Mouse (Mus musculus) T-helper 17 cell (primary cell): ENCODE data around the gene Enpp5.

Experiments
- in situ Hi-C, 2 experiments: fragments of 300-600 bp; cut with MboI, MseI; formaldehyde crosslinking; loops; 1 replicate in 1 of 2; 2 replicates in 1 of 2; pipeline ENCODE4 v1.15.1; 2025; ENCODE audit warnings: high pct_unique_total_duplicates in 2 of 2

The Enpp5 gene

GRCm38 (mm10) chr17:44078631-44079350 is at the start of gene Enpp5:
TSS of gene Enpp5 (plus strand) at chr17:44078813.
- in situ Hi-C loops: loop anchor here (5.0 to 25.0 kb wide), 3 partner anchors 46 to 1216 kb away; no protein-coding TSS in a partner anchor

GRCm38 (mm10) chr17:44029616-44030015 is 49.0 kb upstream of the Enpp5 start:
- in situ Hi-C loops: no loop called here

- in situ Hi-C loops: no loop called here
Observed at GRCm38 (mm10) chr17:44030776-44031587, 47.6 kb upstream of the Enpp5 start.

- in situ Hi-C loops: no loop called here
Observed at GRCm38 (mm10) chr17:44035005-44035404, 43.6 kb upstream of the Enpp5 start.

GRCm38 (mm10) chr17:44038656-44039055 is 40.0 kb upstream of the Enpp5 start:
- in situ Hi-C loops: no loop called here

GRCm38 (mm10) chr17:44040449-44040848 is 38.2 kb upstream of the Enpp5 start:
- in situ Hi-C loops: loop anchor here in 1 of 2 experiments (10.0 kb wide), 1 partner anchor 336 kb away; no protein-coding TSS in a partner anchor

- in situ Hi-C loops: loop anchor here in 1 of 2 experiments (10.0 kb wide), 1 partner anchor 338 kb away; no protein-coding TSS in a partner anchor
Observed at GRCm38 (mm10) chr17:44042301-44042700, 36.3 kb upstream of the Enpp5 start.

GRCm38 (mm10) chr17:44042861-44043260 is 35.8 kb upstream of the Enpp5 start:
- in situ Hi-C loops: loop anchor here in 1 of 2 experiments (10.0 kb wide), 1 partner anchor 338 kb away; no protein-coding TSS in a partner anchor

- in situ Hi-C loops: no loop called here
Observed at GRCm38 (mm10) chr17:44053427-44053826, 25.2 kb upstream of the Enpp5 start.

GRCm38 (mm10) chr17:44057123-44057522 is 21.5 kb upstream of the Enpp5 start:
- in situ Hi-C loops: no loop called here

GRCm38 (mm10) chr17:44058145-44058544 is 20.5 kb upstream of the Enpp5 start:
- in situ Hi-C loops: no loop called here

GRCm38 (mm10) chr17:44060781-44061180 is 17.8 kb upstream of the Enpp5 start:
- in situ Hi-C loops: loop anchor here in 1 of 2 experiments (10.0 kb wide), 1 partner anchor 1256 kb away; no protein-coding TSS in a partner anchor

- in situ Hi-C loops: loop anchor here in 1 of 2 experiments (10.0 kb wide), 1 partner anchor 1257 kb away; no protein-coding TSS in a partner anchor
Observed at GRCm38 (mm10) chr17:44061289-44061890, 17.2 kb upstream of the Enpp5 start.

- in situ Hi-C loops: loop anchor here in 1 of 2 experiments (10.0 kb wide), 1 partner anchor 1264 kb away; no protein-coding TSS in a partner anchor
Observed at GRCm38 (mm10) chr17:44068876-44069275, 9.7 kb upstream of the Enpp5 start.

GRCm38 (mm10) chr17:44071680-44072079 is 6.9 kb upstream of the Enpp5 start:
- in situ Hi-C loops: loop anchor here in 1 of 2 experiments (10.0 kb wide), 1 partner anchor 53 kb away; no protein-coding TSS in a partner anchor

- in situ Hi-C loops: loop anchor here (5.0 to 25.0 kb wide), 3 partner anchors 49 to 1213 kb away; no protein-coding TSS in a partner anchor
Observed at GRCm38 (mm10) chr17:44075601-44076000, 3.0 kb upstream of the Enpp5 start.

GRCm38 (mm10) chr17:44076051-44076680 is 2.4 kb upstream of the Enpp5 start:
- in situ Hi-C loops: loop anchor here (5.0 to 25.0 kb wide), 3 partner anchors 49 to 1214 kb away; no protein-coding TSS in a partner anchor

- in situ Hi-C loops: loop anchor here (5.0 to 25.0 kb wide), 3 partner anchors 48 to 1215 kb away; no protein-coding TSS in a partner anchor
Observed at GRCm38 (mm10) chr17:44077146-44077842, 1.3 kb upstream of the Enpp5 start.

GRCm38 (mm10) chr17:44077843-44078160 is 811 bp upstream of the Enpp5 start:
- in situ Hi-C loops: loop anchor here (5.0 to 25.0 kb wide), 3 partner anchors 47 to 1216 kb away; no protein-coding TSS in a partner anchor

- in situ Hi-C loops: loop anchor here (10.0 to 25.0 kb wide), 2 partner anchors 402 to 1221 kb away; no protein-coding TSS in a partner anchor
Observed at GRCm38 (mm10) chr17:44083156-44083555, 4.5 kb downstream of the Enpp5 start.
